Mouse (Mus musculus) stomach, embryonic 14.5 days (tissue): ENCODE results near the gene Fam49a. TPM values are rescaled to one million over a fixed set of nuclear protein-coding genes. Genes with fewer than 3 reads are reported as not detected.
A peak's percentile ranks its signal among the peaks of the same experiment; 100 is the strongest.

Experiments used
- ATAC-seq: fragments of 200-750 bp; cut with Nextera tagmentation; 2 replicates; pipeline ENCODE4 v1.8.0; 2017; ENCODE audit warnings: low read depth, moderate TSS enrichment; ENCODE audit not compliant: insufficient number of reproducible peaks, insufficient read depth, low FRiP score
- H3K27ac ChIP-seq: fragments of 300-500 bp; sonication (generic); 2 replicates; pipeline ENCODE4 v1.5.1; 2014; ENCODE audit warnings: mild to moderate bottlenecking, low read length, moderate library complexity, mixed read lengths
- H3K27me3 ChIP-seq: fragments of 300-500 bp; sonication (generic); 2 replicates; pipeline ENCODE4 v1.6.1; 2014; ENCODE audit warnings: low read length, control low read depth, mixed read lengths; ENCODE audit not compliant: control insufficient read depth, insufficient read depth
- H3K36me3 ChIP-seq: fragments of 300-500 bp; sonication (generic); 2 replicates; pipeline ENCODE4 v1.6.1; 2014; ENCODE audit warnings: mild to moderate bottlenecking, control low read depth, low read length, moderate library complexity, mixed read lengths; ENCODE audit not compliant: control insufficient read depth, insufficient read depth
- H3K4me1 ChIP-seq: fragments of 300-500 bp; sonication (generic); 2 replicates; pipeline ENCODE4 v1.6.1; 2014; ENCODE audit warnings: low read length, control low read depth, mixed read lengths; ENCODE audit not compliant: control insufficient read depth, insufficient read depth
- H3K4me2 ChIP-seq: fragments of 300-500 bp; sonication (generic); replicated peaks from 2 replicates; pipeline ENCODE4 v1.6.1; 2014; ENCODE audit warnings: low read depth, low read length, control low read depth
- H3K4me3 ChIP-seq: fragments of 300-500 bp; sonication (generic); 2 replicates; pipeline ENCODE4 v1.5.1; 2014; ENCODE audit warnings: low read depth, low read length, control low read depth
- H3K9ac ChIP-seq: fragments of 300-500 bp; sonication (generic); replicated peaks from 2 replicates; pipeline ENCODE4 v1.6.1; 2014; ENCODE audit warnings: low read depth, mild to moderate bottlenecking, control low read depth, low read length, moderate library complexity, mixed read lengths
- H3K9me3 ChIP-seq: fragments of 300-500 bp; sonication (generic); 2 replicates; pipeline ENCODE4 v1.6.1; 2016; ENCODE audit warnings: low read depth, low read length, control low read depth; ENCODE audit not compliant: control insufficient read depth
- WGBS: fragments of 180-500 bp; shearing (Covaris S2); extraction: QIAGEN DNeasy Blood & Tissue Kit; methylation state at CpG from one replicate; pipeline ENCODE4 v1.1.7; 2014; 5-methylcytosine and 5-hydroxymethylcytosine counted together
- polyA plus RNA-seq: library from polyadenylated mRNA; unstranded; fragments of >200 nt; fragmentation: Nextera tagmentation; extraction: Ambion mirVana; gene quantifications from 2 replicates; pipeline ENCODE4 v1.2.1, GENCODE M21; 2014

The Fam49a gene
- polyA plus RNA-seq, 1 experiment from 2014 or later, result 19.9 TPM

DNA sequence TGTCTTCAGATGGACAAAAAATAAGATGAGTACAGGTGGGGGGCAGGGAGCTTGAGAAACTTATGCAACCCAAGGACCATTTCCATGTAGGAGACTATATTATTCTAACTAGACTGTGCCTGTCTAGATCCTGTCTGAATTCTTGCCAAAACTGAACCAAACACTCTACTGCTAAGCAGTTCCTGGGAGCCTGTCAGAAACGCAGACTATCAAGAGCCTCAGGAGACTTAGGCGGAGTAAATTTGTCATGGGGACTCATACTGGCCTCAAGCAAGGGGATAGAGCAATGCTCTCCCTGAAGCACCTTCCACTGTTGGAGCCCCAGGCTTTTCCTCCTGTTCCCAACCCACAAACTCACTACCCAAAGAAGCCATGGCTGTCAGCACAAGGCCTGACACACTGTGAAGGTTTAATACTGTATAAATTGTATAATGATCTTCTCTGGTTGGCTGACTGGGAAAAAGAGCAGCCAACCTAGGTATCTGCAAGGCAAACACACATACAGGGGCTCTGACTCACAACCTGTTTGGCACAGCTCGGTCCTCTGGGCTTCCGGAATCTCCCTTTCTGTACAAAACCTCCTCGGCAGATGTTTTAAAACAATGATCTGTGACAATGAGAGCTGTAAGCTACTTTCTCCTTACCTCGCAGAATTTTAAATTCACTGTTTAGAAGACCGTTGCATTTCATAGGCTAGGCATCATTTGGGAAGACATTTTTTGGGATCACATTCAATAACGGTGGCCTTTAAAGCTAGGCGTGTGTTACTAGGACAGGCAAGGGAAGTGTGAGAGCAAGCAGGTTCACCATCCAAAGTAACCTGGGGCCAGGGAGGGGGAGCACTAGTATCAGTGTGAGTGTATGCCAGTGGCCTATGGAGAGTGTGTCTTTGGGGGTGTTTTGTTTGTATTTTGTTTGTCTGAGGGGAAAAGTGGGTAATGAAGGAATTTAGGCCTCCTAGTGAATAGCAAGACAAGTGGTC, 669 bp upstream of the Fam49a start:
- no peaks in the 10 kb centered on the region for H3K36me3 ChIP-seq
- peaks cover 17% of the 10 kb centered on the region; the same call in 1 of the 2 replicates for H3K4me1 ChIP-seq
- H3K9ac ChIP-seq, result no peak overlapping the region
- peak; percentile 7; the same call in 1 of the 2 replicates for ATAC-seq
- no peak overlapping the region for H3K27ac ChIP-seq
- H3K4me3 ChIP-seq, result no peak overlapping the region
- H3K27me3 ChIP-seq, result no peaks in the 10 kb centered on the region
- 57% methylated on average over 9 of the region's 9 CpGs for WGBS
- peak overlapping the region; percentile 87 for H3K4me2 ChIP-seq
- H3K9me3 ChIP-seq, result no peaks in the 10 kb centered on the region

DNA sequence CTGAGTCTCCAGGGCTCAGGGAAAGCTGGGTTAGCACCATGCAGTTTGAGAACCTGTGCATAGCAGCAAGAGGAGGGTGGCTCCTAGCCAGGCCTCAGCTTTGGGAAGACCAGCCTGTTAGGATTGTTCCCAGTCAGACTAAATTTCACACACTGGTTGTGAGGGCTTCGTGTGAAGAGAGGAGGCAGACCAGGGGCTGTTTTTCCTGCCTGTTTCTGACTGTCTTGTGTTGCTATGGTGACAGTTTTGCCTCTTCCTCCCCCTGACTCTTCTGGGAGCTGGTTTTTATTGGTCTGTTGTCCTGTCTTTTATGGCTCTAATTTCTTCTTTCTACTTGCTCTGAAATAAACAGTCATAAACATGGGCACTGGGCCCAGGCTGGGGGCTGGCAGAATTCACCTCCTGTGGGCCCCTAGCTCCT, 1.4 kb downstream of the Fam49a start:
- no peak overlapping the region for H3K27ac ChIP-seq
- peak overlapping the region; percentile 87 for H3K4me2 ChIP-seq
- 5% methylated on average over 1 of the region's 1 CpGs for WGBS
- H3K4me3 ChIP-seq, result peak overlapping the region; percentile 59; the same call in 1 of the 2 replicates
- ATAC-seq, result no peak; the same call in 1 of the 2 replicates
- no peaks in the 10 kb centered on the region for H3K27me3 ChIP-seq
- H3K9ac ChIP-seq, result no peak overlapping the region
- H3K4me1 ChIP-seq, result peaks cover 17% of the 10 kb centered on the region; the same call in 1 of the 2 replicates
- no peaks in the 10 kb centered on the region for H3K9me3 ChIP-seq
- H3K36me3 ChIP-seq, result no peaks in the 10 kb centered on the region

DNA sequence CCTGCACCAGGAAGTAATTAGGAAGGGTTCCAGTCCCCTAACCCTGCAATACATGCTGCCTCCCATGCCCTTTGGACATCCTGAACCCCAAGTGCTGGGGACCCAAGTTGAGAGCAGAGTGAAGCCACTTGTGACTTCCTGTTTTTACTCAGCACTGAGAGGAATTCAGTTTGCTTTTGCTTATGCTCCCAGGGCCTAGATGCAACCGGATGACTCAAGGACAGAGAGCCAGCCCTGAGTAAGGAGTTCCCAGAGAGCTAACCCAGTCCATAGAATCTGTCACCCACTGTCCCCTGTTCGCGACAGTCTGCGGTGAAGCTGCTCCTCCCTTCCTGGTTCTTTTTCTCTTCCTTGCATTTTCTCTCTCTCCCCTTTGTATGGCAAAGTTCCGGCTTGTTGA, 2.2 kb downstream of the Fam49a start:
- Histone ChIP-seq H3K9ac (no peak overlapping the region), H3K4me1 (peaks cover 17% of the 10 kb centered on the region; the same call in 1 of the 2 replicates), H3K4me2 (peak overlapping the region; percentile 87; the same call in 1 of the 2 replicates), H3K4me3 (no peak overlapping the region), H3K27me3 (no peaks in the 10 kb centered on the region), H3K27ac (no peak overlapping the region), H3K9me3 (no peaks in the 10 kb centered on the region), H3K36me3 (no peaks in the 10 kb centered on the region)
- ATAC-seq, result no peak
- WGBS, result 65% methylated on average over 5 of the region's 5 CpGs

DNA sequence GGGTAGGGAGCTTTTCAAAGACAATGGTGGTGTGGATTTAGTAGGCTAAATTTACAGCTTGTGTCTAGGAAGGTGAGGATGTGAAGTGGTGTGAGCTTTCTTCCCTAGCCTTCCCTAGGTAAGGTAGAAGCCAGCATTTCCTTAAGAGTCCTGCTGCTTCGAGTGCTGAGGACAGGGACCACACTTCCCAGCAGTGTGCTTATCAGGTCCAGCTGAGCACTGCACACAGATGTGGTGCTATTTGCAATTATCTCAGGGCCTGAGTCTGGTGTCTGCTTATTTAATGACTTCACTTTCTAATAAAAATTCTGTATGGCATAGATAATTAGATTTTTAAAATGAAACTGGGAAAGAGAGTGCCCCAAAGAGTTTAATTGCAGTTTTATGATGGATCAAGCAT, 4.6 kb downstream of the Fam49a start:
- peaks cover 17% of the 10 kb centered on the region; the same call in 1 of the 2 replicates for H3K4me1 ChIP-seq
- no peaks in the 10 kb centered on the region for H3K9me3 ChIP-seq
- H3K4me2 ChIP-seq, result no peak overlapping the region
- no peak overlapping the region for H3K4me3 ChIP-seq
- H3K9ac ChIP-seq, result no peak overlapping the region
- no peaks in the 10 kb centered on the region for H3K36me3 ChIP-seq
- no peaks in the 10 kb centered on the region for H3K27me3 ChIP-seq
- 50% methylated on average over 1 of the region's 1 CpGs for WGBS
- no peak overlapping the region for H3K27ac ChIP-seq
- ATAC-seq, result no peak

DNA sequence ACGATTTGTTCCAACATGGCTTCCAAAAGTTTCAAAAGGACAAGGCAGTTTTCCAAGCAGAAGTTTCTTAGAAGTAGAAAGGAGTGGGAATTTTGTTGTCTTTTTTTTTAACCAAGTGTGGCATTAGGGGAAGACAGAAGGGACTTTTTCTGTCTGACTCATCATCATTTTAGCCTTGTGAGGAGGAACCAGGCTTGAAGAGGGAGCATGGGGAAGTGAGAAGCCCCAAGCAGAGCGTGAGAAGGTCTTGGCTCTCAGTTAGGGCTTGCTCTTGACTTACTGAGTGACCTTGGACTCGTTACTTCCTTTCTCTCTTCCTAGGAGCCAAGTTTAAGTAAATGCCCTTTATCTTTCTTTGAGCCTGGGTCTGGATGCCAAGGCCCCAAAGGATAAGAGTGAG, 8.6 kb downstream of the Fam49a start:
- peaks cover 2% of the 10 kb centered on the region; the same call in 1 of the 2 replicates for H3K4me1 ChIP-seq
- WGBS, result 79% methylated on average over 3 of the region's 3 CpGs
- no peaks in the 10 kb centered on the region for H3K36me3 ChIP-seq
- no peak for ATAC-seq
- H3K27me3 ChIP-seq, result no peaks in the 10 kb centered on the region
- no peak overlapping the region for H3K9ac ChIP-seq
- H3K9me3 ChIP-seq, result no peaks in the 10 kb centered on the region
- H3K4me3 ChIP-seq, result no peak overlapping the region
- no peak overlapping the region for H3K4me2 ChIP-seq
- H3K27ac ChIP-seq, result no peak overlapping the region

DNA sequence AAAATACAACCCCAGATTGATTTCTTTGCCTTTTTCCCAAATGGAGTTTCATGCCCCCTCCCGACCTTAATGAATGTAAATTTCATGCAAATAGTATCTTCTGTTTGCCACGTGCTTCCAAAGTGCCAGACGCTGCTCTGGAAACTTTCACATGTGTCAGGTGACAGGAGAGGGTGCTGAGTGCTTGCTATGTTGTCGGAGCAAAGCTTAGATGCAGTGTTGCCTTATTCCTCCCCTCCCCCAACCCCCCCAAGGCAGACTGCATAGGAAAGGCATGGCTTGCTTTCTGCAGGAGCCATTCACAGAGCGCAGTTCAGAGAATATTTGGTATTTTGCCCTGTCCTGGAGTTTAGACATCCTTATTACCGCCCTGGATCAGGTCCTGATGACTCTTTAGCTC, 12.2 kb downstream of the Fam49a start:
- no peaks in the 10 kb centered on the region for H3K36me3 ChIP-seq
- 18% methylated on average over 6 of the region's 6 CpGs for WGBS
- no peak overlapping the region for H3K27ac ChIP-seq
- no peak overlapping the region for H3K4me3 ChIP-seq
- no peak overlapping the region for H3K4me2 ChIP-seq
- H3K4me1 ChIP-seq, result no peaks in the 10 kb centered on the region
- H3K27me3 ChIP-seq, result no peaks in the 10 kb centered on the region
- H3K9me3 ChIP-seq, result no peaks in the 10 kb centered on the region
- H3K9ac ChIP-seq, result no peak overlapping the region
- ATAC-seq, result no peak

DNA sequence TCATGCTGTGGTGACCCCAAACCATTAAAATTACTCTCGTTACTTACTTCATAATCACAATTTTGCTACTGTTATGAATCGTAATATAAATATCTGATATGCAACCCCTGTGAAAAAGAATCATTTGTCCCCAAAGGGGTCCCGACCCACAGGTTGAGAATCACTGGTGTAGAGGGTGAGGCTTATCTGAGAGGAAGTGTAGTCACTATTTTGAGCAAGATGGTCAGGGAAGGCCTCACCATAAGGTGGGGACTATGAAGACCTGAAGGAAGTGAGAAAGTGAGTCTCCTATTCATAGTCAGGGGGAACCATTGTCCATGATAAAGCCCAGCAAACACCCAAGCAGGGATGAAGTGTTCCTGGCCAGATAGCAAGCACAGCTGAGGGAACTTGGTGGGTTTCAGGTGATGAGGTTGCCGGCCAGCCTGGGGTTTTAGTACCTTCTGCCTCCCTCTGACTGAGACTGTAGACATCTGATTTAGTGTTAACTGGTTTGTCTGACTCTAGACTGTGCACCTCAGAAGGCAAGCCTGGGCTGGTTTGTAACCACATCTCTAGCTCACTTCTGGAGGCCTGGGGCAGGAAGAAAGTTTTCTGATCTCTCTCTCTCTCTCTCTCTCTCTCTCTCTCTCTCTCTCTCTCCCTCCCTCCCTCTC, 13.3 kb downstream of the Fam49a start:
- no peaks in the 10 kb centered on the region for H3K27me3 ChIP-seq
- H3K9me3 ChIP-seq, result no peaks in the 10 kb centered on the region
- WGBS, result 83% methylated on average over 4 of the region's 4 CpGs

DNA sequence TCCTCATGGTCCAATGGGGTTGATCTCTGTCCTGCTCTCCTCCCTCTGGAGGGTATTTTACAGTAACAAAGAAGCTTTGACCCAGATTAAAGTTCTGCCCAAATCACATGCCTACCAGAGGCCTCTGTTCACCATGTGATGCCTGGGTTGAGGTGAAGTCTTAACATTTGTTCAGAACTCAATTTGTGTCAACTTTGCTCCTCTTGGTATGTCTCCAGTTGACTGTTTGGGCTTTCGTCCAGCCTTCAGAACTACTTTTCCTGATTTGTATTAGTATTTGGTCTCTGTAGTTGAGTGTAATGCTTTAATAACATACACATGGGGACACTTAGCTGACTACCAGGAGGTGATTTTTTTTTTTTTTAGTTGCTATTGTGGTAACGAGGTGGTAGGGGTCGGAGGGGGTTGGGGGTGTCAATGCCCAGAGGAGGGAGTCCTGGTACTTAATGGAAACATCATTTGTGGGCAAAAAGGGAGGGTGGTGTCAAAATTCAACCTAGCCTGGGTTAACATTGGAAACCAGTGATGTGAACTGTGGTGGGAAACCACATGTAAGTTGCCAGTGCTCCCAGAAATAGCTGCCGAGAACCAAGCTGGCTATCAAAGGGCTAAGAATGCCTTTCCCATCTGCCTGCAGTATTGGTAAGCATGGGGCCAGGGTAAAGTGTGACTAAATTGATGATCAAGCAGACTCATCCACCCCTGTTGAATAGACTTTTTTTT, 16.0 kb downstream of the Fam49a start:
- Histone ChIP-seq H3K4me3 (no peak overlapping the region), H3K9ac (no peak overlapping the region), H3K27ac (no peak overlapping the region), H3K9me3 (no peaks in the 10 kb centered on the region), H3K4me2 (no peak overlapping the region), H3K27me3 (no peaks in the 10 kb centered on the region), H3K4me1 (no peaks in the 10 kb centered on the region), H3K36me3 (no peaks in the 10 kb centered on the region)
- WGBS, result 82% methylated on average over 4 of the region's 4 CpGs
- ATAC-seq, result no peak

More for the DNA sequence above, 13.3 kb downstream of the Fam49a start:
- Histone ChIP-seq H3K36me3 (no peaks in the 10 kb centered on the region), H3K9ac (no peak overlapping the region), H3K4me3 (no peak overlapping the region), H3K4me2 (no peak overlapping the region), H3K27ac (no peak overlapping the region), H3K4me1 (no peaks in the 10 kb centered on the region)
- ATAC-seq, result no peak
